Mouse (Mus musculus) hindbrain, embryonic 13.5 days (tissue): ENCODE results near the gene Gm42688. TPM values are rescaled to one million over a fixed set of nuclear protein-coding genes. Genes with fewer than 3 reads are reported as not detected.
A peak's percentile ranks its signal among the peaks of the same experiment; 100 is the strongest.

Source experiments
- ATAC-seq: fragments of 200-750 bp; cut with Nextera tagmentation; 2 replicates; pipeline ENCODE4 v1.8.0; 2017; ENCODE audit warnings: moderate TSS enrichment; ENCODE audit not compliant: low FRiP score
- H3K27ac ChIP-seq: fragments of 300-500 bp; sonication (generic); 2 replicates; pipeline ENCODE4 v1.5.1; 2015; ENCODE audit warnings: inconsistent platforms, mild to moderate bottlenecking, moderate library complexity
- H3K27me3 ChIP-seq: fragments of 300-500 bp; sonication (generic); 2 replicates; pipeline ENCODE4 v1.6.1; 2015; ENCODE audit warnings: mild to moderate bottlenecking, inconsistent platforms
- H3K36me3 ChIP-seq: fragments of 300-500 bp; sonication (generic); 2 replicates; pipeline ENCODE4 v1.6.1; 2015; ENCODE audit warnings: mild to moderate bottlenecking, inconsistent platforms
- H3K4me1 ChIP-seq: fragments of 300-500 bp; sonication (generic); replicated peaks from 2 replicates; pipeline ENCODE4 v1.6.1; 2015; ENCODE audit warnings: inconsistent platforms
- H3K4me2 ChIP-seq: fragments of 300-500 bp; sonication (generic); 2 replicates; pipeline ENCODE4 v1.6.1; 2015; ENCODE audit warnings: inconsistent platforms, mild to moderate bottlenecking, moderate library complexity
- H3K4me3 ChIP-seq: fragments of 300-500 bp; sonication (generic); 2 replicates; pipeline ENCODE4 v1.5.1; 2015; ENCODE audit warnings: mild to moderate bottlenecking, inconsistent platforms
- H3K9ac ChIP-seq: fragments of 300-500 bp; sonication (generic); 2 replicates; pipeline ENCODE4 v1.6.1; 2015; ENCODE audit warnings: mild to moderate bottlenecking, inconsistent platforms
- H3K9me3 ChIP-seq: fragments of 300-500 bp; sonication (generic); 2 replicates; pipeline ENCODE4 v1.6.1; 2016; ENCODE audit warnings: inconsistent platforms
- WGBS: fragments of 180-500 bp; shearing (Covaris S2); methylation state at CpG from one replicate; pipeline ENCODE4 v1.1.7; 2015; 5-methylcytosine and 5-hydroxymethylcytosine counted together
- polyA plus RNA-seq: library from polyadenylated mRNA; unstranded; fragments of >200 nt; fragmentation: Nextera tagmentation; extraction: Ambion mirVana; gene quantifications from 2 replicates; pipeline ENCODE4 v1.2.1, GENCODE M21; 2015

The Gm42688 gene
- polyA plus RNA-seq, 1 experiment from 2014 or later = 4.0 TPM

DNA sequence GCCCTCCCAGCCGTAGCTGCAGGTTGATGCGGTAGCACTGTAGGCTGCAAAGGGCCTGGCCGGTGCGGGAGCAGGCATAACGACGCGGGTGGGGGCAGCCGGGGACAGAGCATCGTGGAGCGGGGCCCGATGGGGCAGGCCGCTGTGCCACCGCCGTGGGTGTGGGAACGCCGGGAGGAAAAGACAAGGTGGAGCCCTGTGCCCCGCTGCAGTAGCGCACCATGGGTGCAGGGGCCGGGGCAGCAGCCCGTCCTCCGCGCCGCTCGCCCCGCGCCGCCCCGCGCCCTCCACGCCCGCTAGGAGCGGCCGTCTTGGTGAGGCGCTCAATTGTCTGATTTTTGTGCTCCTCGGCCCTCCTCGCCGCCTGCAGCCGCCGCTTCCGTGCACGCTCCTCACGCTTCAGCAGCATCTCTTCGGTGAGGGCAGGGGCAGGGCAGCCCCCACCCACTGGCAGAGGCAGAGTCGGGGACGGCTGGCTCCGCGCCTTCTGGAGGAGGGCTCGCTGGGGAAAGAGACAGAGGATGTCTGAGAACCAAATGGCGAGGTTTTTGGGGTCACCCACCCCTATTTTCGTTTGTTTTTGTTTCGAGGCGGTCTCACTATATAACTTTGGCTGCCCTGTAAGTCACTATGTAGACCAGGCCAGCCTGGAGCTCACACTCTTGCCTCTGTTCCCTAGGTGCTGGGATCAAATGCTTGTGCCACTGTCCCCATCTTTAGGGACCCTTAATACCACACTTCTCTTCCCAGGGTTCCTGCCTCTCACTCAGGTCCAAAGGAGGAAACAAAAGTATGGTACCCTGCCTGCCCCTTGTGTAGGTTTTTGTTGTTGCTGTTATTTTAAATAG is 20.7 kb downstream of the Gm42688 start:
- Histone ChIP-seq H3K27ac (peak overlapping the region; percentile 99), H3K9me3 (no peaks in the 10 kb centered on the region), H3K9ac (peak overlapping the region; percentile 96), H3K36me3 (peaks cover 27% of the 10 kb centered on the region), H3K4me2 (peak overlapping the region; percentile 90), H3K27me3 (no peaks in the 10 kb centered on the region), H3K4me1 (peaks cover 68% of the 10 kb centered on the region), H3K4me3 (peak overlapping the region; percentile 77)
- WGBS = 2% methylated on average over 48 of the region's 52 CpGs
- no peak for ATAC-seq

DNA sequence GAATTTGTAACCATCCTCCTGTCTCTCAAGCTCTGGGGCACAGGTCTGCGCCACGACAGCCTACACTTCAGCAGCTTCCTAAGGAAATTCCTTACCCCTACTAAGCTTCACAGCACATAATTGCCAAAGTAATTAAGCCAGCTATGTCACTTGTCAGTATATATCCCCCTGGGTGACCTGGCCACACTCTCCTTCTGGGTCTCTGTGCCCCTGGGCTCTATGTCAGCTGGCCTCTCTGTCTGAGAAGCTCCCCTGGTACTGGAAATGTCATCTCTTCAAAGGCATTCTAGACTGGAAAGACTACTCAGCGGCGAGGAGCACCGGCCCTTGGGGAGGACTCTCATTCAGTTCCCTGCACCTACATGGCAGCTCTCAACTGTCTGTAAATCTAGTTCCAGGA is 21.5 kb downstream of the Gm42688 start:
- Histone ChIP-seq H3K9ac (peak overlapping the region; percentile 96), H3K27ac (peak overlapping the region; percentile 99), H3K9me3 (no peaks in the 10 kb centered on the region), H3K4me2 (peak overlapping the region; percentile 90), H3K36me3 (peaks cover 18% of the 10 kb centered on the region), H3K4me1 (peaks cover 59% of the 10 kb centered on the region), H3K4me3 (peak overlapping the region; percentile 77; the same call in 1 of the 2 replicates), H3K27me3 (no peaks in the 10 kb centered on the region)
- ATAC-seq = no peak
- WGBS = 54% methylated on average over 5 of the region's 5 CpGs

GRCm38 (mm10) chr6:83124851-83125312 is 23.5 kb downstream of the Gm42688 start:
- WGBS = under 1% methylated on average over 30 of the region's 30 CpGs
- Histone ChIP-seq H3K27me3 (no peaks in the 10 kb centered on the region), H3K4me3 (peak overlapping the region; percentile 74), H3K9me3 (no peaks in the 10 kb centered on the region), H3K27ac (peak overlapping the region; percentile 64), H3K4me1 (peaks cover 43% of the 10 kb centered on the region), H3K9ac (peak overlapping the region; percentile 82), H3K36me3 (no peaks in the 10 kb centered on the region), H3K4me2 (peak overlapping the region; percentile 66)
- ATAC-seq = peak; percentile 8

GRCm38 (mm10) chr6:83125331-83125730 is 23.9 kb downstream of the Gm42688 start, which contains the start of gene Ino80b:
Gene Ino80b (minus strand): TSS chr6:83125431.
- Histone ChIP-seq H3K27me3 (no peaks in the 10 kb centered on the region), H3K9me3 (no peaks in the 10 kb centered on the region), H3K27ac (peak within 1 kb of the TSS; percentile 64), H3K4me3 (peak within 1 kb of the TSS; percentile 74), H3K9ac (peak within 1 kb of the TSS; percentile 82), H3K4me1 (peaks cover 38% of the 10 kb centered on the region), H3K4me2 (peak within 1 kb of the TSS; percentile 66), H3K36me3 (no peaks in the 10 kb centered on the region)
- 30% methylated on average over 5 of the region's 5 CpGs for WGBS
- no peak for ATAC-seq

DNA sequence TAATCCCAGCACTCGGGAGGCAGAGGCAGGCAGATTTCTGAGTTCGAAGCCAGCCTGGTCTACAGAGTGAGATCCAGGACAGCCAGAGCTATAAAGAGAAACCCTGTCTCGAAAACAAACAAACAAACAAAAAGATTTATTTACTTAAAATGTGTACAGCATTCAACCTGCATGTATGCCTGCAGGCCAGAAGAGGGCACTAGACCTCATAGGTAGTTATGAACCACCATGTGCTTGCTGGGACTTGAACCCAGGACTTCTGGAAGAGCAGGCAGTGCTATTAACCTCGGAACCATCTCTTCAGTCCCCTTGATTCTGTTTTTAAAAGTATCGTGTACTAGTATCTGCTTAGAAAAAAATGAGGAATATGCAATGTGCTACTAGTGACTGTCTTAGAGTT is 26.0 kb downstream of the Gm42688 start:
- H3K4me2 ChIP-seq = no peak overlapping the region
- no peak overlapping the region for H3K27ac ChIP-seq
- H3K27me3 ChIP-seq = no peaks in the 10 kb centered on the region
- 94% methylated on average over 5 of the region's 5 CpGs for WGBS
- no peaks in the 10 kb centered on the region for H3K36me3 ChIP-seq
- no peak overlapping the region for H3K4me3 ChIP-seq
- no peak for ATAC-seq
- peaks cover 26% of the 10 kb centered on the region for H3K4me1 ChIP-seq
- no peaks in the 10 kb centered on the region for H3K9me3 ChIP-seq
- H3K9ac ChIP-seq = no peak overlapping the region

DNA sequence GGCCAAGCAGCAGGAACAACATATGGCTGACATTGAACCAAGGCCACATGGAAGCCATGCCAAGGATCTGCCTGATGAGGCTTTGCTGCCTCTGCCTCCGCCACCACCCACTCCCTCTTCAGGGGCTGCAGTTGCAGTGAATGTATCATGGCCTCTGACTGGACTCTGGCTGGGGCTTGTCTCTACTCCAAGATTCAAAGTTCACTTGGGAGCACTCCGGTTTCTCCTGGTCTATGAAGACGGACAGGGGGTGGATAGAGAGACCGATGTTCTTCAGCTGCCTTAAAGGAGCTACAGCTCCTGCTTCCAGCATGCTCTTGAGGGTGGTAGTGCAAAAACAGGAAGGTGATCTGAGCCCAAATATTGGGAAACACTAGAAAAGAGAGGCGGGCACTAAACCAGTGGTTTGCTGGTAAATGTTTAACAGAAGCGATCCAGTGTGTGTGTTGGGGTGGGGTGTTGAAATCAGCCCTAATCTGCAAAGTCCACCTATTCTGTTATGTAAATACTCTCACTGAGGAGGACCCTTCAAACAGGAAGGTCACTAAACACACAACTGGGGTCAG is 30.1 kb downstream of the Gm42688 start:
- Histone ChIP-seq H3K4me1 (peaks cover 11% of the 10 kb centered on the region), H3K27ac (no peak overlapping the region), H3K9me3 (no peaks in the 10 kb centered on the region), H3K4me3 (no peak overlapping the region), H3K36me3 (no peaks in the 10 kb centered on the region), H3K4me2 (no peak overlapping the region), H3K27me3 (peaks cover 22% of the 10 kb centered on the region), H3K9ac (no peak overlapping the region)
- WGBS = 76% methylated on average over 6 of the region's 6 CpGs
- no peak for ATAC-seq

DNA sequence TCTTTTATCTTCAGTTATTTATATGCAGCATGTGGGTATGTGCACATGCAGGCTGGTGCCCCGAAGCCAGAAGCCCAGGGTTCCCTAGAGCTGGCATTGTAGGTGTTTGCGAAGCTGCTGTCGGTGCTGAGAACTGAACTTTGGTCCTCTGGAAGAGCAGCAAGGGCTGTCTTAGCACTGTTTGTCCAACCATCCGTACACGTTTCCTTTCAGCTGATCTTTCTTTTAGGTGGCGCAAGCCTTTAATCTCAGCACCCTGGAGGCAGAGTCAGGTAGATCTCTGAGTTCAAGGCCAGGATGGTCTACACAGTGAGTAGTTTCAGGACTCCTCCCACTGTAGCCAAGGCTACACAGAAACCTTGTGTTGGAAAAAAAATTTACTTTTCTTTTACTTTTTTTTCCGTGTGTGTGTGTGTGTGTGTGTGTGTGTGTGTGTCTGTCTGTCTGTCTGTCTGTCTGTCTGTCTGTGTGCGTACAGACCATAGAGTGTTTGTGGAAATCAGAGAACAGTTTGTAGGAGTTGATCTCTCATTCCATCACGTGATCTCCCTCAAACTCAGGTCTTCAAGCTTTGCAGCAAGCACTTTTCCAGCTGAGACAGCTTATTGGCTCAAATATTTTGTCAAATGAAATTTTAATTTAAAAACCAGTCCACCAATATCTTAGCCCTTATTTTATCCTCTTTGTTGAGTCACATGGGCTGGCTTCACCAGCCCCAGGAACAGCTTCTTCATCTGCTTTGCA is 30.9 kb downstream of the Gm42688 start:
- Histone ChIP-seq H3K27ac (no peak overlapping the region), H3K4me3 (no peak overlapping the region), H3K4me2 (no peak overlapping the region), H3K36me3 (no peaks in the 10 kb centered on the region), H3K4me1 (peaks cover 19% of the 10 kb centered on the region), H3K9ac (no peak overlapping the region), H3K27me3 (peaks cover 25% of the 10 kb centered on the region), H3K9me3 (no peaks in the 10 kb centered on the region)
- 86% methylated on average over 9 of the region's 9 CpGs for WGBS
- no peak for ATAC-seq

- no peak overlapping the region for H3K4me3 ChIP-seq
- peaks cover 25% of the 10 kb centered on the region for H3K27me3 ChIP-seq
- H3K27ac ChIP-seq = no peak overlapping the region
- H3K4me1 ChIP-seq = peaks cover 38% of the 10 kb centered on the region
- H3K36me3 ChIP-seq = no peaks in the 10 kb centered on the region
- ATAC-seq = no peak
- WGBS = 68% methylated on average over 3 of the region's 3 CpGs
- no peak overlapping the region for H3K4me2 ChIP-seq
- no peaks in the 10 kb centered on the region for H3K9me3 ChIP-seq
- H3K9ac ChIP-seq = no peak overlapping the region
These were observed 32.8 kb downstream of the Gm42688 start for GRCm38 (mm10) chr6:83134226-83134625.

DNA sequence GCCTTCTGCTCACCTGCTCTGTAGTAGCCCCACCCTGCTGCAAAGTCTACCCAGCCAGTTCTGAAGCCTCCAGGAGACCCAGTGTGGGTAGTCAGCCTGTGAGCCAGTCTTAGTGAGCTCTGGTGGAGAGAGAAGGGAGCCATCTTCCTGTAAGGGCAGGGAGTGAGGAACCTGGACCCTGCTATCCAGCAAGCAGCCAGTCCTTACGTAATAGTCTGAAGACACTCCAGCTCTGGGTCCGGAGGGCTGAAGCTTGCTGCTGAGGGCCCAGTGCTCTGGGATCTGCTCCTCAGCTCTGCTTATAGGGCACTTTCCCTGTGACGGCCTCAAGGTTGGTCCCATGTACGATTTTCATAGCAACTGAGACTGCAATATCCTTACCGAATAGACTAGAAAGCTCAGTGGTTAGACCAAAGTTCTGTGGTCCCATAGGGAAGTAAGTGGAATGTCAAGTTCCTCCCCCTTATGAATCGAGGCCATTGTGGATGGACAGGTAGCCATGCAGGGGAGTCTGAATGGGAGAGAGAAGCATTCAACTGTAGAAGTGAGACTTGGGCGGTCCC is 33.6 kb downstream of the Gm42688 start, which contains the start of gene Rtkn:
TSS of gene Rtkn (plus strand) at position 513 of the 563 bp plus-strand sequence.
- Histone ChIP-seq H3K4me3 (peak within 1 kb of the TSS; percentile 43; the same call in 1 of the 2 replicates), H3K9ac (peak within 1 kb of the TSS; percentile 51), H3K36me3 (no peaks in the 10 kb centered on the region), H3K4me2 (peak within 1 kb of the TSS; percentile 62), H3K27ac (peak within 1 kb of the TSS; percentile 94; the same call in 1 of the 2 replicates), H3K9me3 (no peaks in the 10 kb centered on the region), H3K27me3 (peaks cover 25% of the 10 kb centered on the region), H3K4me1 (peaks cover 40% of the 10 kb centered on the region)
- WGBS = 64% methylated on average over 7 of the region's 7 CpGs
- ATAC-seq = no peak

DNA sequence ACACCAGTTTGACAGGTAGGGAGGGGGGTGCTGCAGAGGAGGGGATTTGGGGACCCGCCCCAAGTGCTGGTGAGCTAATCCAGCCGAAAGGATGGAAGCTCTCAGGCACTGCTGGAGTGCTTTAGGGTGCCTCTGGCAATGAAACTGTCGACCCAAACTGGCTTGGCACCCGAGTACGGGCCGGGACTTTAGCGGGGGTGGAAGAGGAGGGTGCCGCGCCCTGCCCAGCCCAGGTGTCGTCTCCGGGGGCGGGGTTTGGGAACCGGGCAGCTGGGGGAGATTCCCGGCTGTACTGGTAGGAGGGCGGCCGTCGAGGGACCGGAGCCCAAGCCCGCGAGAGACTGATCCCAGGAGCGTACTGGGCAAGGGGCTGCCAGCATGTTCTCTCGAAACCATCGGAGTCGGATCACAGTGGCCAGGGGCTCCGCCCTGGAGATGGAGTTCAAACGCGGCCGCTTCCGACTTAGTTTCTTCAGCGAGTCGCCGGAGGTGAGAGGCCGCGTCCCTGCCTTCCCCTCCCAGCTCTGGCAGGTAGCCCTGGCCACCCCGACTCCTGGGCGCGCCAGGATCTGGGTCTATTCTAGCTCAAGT is 34.2 kb downstream of the Gm42688 start:
- Histone ChIP-seq H3K36me3 (no peaks in the 10 kb centered on the region), H3K4me1 (peaks cover 40% of the 10 kb centered on the region), H3K4me3 (peak overlapping the region; percentile 43; the same call in 1 of the 2 replicates), H3K27me3 (peaks cover 25% of the 10 kb centered on the region), H3K4me2 (peak overlapping the region; percentile 62), H3K27ac (no peak overlapping the region), H3K9me3 (no peaks in the 10 kb centered on the region), H3K9ac (peak overlapping the region; percentile 51)
- WGBS = 2% methylated on average over 37 of the region's 37 CpGs
- no peak for ATAC-seq

DNA sequence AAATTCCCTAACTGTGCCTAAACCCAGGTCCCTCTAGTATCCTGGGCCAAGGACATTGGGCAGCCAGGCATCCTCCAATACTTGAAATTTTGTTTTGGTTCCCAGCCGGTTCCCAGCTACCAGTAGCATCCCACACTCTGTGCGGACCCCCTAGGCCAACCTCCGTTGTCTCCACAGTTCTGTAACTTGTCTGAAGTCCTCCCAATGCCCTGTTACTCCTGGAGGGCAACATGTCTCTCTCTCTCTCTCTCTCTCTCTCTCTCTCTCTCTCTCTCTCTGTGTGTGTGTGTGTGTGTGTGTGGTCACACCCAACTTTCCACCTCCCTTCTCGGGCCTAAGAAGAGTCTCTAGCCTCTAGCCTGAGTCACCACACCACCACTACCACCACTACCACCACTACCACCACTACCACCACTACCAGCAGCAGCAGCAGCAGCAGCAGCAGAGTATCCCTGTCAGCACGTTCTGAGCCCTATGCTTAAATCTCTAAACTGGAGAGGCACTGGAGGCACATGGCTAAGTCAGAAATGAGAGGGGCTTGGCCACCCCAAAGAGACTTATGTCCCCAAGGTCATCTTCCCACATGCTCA is 35.0 kb downstream of the Gm42688 start:
- Histone ChIP-seq H3K4me1 (peaks cover 40% of the 10 kb centered on the region), H3K36me3 (no peaks in the 10 kb centered on the region), H3K27me3 (peaks cover 25% of the 10 kb centered on the region), H3K9me3 (no peaks in the 10 kb centered on the region), H3K27ac (peak overlapping the region; percentile 94), H3K9ac (peak overlapping the region; percentile 76), H3K4me3 (peak overlapping the region; percentile 43), H3K4me2 (peak overlapping the region; percentile 62)
- 15% methylated on average over 5 of the region's 5 CpGs for WGBS
- ATAC-seq = peak; percentile 12; the same call in 1 of the 2 replicates
